Mouse (Mus musculus) hindbrain, postnatal 0 days (tissue): ENCODE data around the gene Unc13d. TPM values are rescaled to one million over a fixed set of nuclear protein-coding genes. Genes with fewer than 3 reads are reported as not detected.
"Not testable (repeated sequence)": the region's sequence is repeated elsewhere in the genome, so short reads cannot be mapped to it uniquely, and the experiment has no call there.

Source experiments
- ATAC-seq: fragments of 200-750 bp; cut with Nextera tagmentation; 2 replicates; pipeline ENCODE4 v1.8.0; 2017; ENCODE audit warnings: mild to moderate bottlenecking, moderate TSS enrichment, moderate library complexity
- DNase-seq: peaks from one replicate; pipeline ENCODE4 v3.0.0-alpha.2; 2015; ENCODE audit warnings: low spot score
- H3K27ac ChIP-seq: fragments of 300-500 bp; sonication (generic); 2 replicates; pipeline ENCODE4 v1.5.1; 2014; ENCODE audit warnings: mild to moderate bottlenecking
- H3K27me3 ChIP-seq: fragments of 300-500 bp; sonication (generic); 2 replicates; pipeline ENCODE4 v1.6.1; 2014; ENCODE audit warnings: low read length, mixed read lengths; ENCODE audit not compliant: insufficient read depth
- H3K36me3 ChIP-seq: fragments of 300-500 bp; sonication (generic); 2 replicates; pipeline ENCODE4 v1.6.1; 2014; ENCODE audit warnings: low read length, mixed read lengths; ENCODE audit not compliant: insufficient read depth
- H3K4me1 ChIP-seq: fragments of 300-500 bp; sonication (generic); 2 replicates; pipeline ENCODE4 v1.6.1; 2014; ENCODE audit warnings: antibody characterized with exemption, low read length, mixed read lengths; ENCODE audit not compliant: insufficient read depth
- H3K4me2 ChIP-seq: fragments of 300-500 bp; sonication (generic); 2 replicates; pipeline ENCODE4 v1.6.1; 2014; ENCODE audit warnings: low read depth, mild to moderate bottlenecking, low read length, moderate library complexity, mixed read lengths
- H3K4me3 ChIP-seq: fragments of 300-500 bp; sonication (generic); 2 replicates; pipeline ENCODE4 v1.5.1; 2014; ENCODE audit warnings: low read length
- H3K9ac ChIP-seq: fragments of 300-500 bp; sonication (generic); replicated peaks from 2 replicates; pipeline ENCODE4 v1.6.1; 2014; ENCODE audit warnings: mild to moderate bottlenecking, low read length, moderate library complexity, mixed read lengths
- H3K9me3 ChIP-seq: fragments of 300-500 bp; sonication (generic); 2 replicates; pipeline ENCODE4 v1.6.1; 2016; ENCODE audit warnings: low read length, mixed read lengths
- CTCF ChIP-seq: IDR thresholded peaks from 2 replicates; pipeline ENCODE4 v1.5.1; 2016; ENCODE audit warnings: antibody characterized with exemption, control low read depth, low read depth
- WGBS: fragments of 180-500 bp; shearing (Covaris S2); extraction: QIAGEN DNeasy Blood & Tissue Kit; methylation state at CpG from one replicate; pipeline ENCODE4 v1.1.7; 2014; 5-methylcytosine and 5-hydroxymethylcytosine counted together
- polyA plus RNA-seq: library from polyadenylated mRNA; unstranded; fragments of >200 nt; fragmentation: Nextera tagmentation; extraction: Ambion mirVana; gene quantifications from 2 replicates; pipeline ENCODE4 v1.2.1, GENCODE M21; 2015
- total RNA-seq: library from RNA; depleted of rRNA; stranded (reverse); fragments of >200 nt; gene quantifications from 2 replicates; pipeline ENCODE4 v1.2.3, GENCODE M21; 2014; rRNA removed

Unc13d gene
- total and polyA plus RNA-seq, 2 experiments from 2014 or later: 0.65 to 1.3 TPM

GRCm38 (mm10) chr11:116019976-116020411, 57.8 kb downstream of the Unc13d start:
- DNase-seq: no peak
- H3K9me3 ChIP-seq: no peaks in the 10 kb centered on the region

GRCm38 (mm10) chr11:116019360-116019791, 58.4 kb downstream of the Unc13d start:
- H3K9ac ChIP-seq: no peak overlapping the region
- no peak overlapping the region for H3K4me3 ChIP-seq
- no peaks in the 10 kb centered on the region for H3K27me3 ChIP-seq
- peaks cover 9% of the 10 kb centered on the region for H3K36me3 ChIP-seq
- H3K4me2 ChIP-seq: no peak overlapping the region
- H3K4me1 ChIP-seq: 0 out of 2 replicates have a peak, but pooled peaks cover 7% of the 10 kb centered on the region
- no peak for TF ChIP-seq CTCF
- H3K27ac ChIP-seq: no peak overlapping the region
- DNase-seq (no peak), ATAC-seq (no peak)
- H3K9me3 ChIP-seq: no peaks in the 10 kb centered on the region
- 38% methylated on average over 1 of the region's 1 CpGs for WGBS

More at GRCm38 (mm10) chr11:116019976-116020411, 57.8 kb downstream of the Unc13d start:
- Histone ChIP-seq H3K36me3 (peaks cover 9% of the 10 kb centered on the region), H3K27me3 (no peaks in the 10 kb centered on the region), H3K4me1 (0 out of 2 replicates have a peak, but pooled peaks cover 7% of the 10 kb centered on the region), H3K27ac (peak overlapping the region; percentile 38; the same call in 1 of the 2 replicates), H3K4me2 (no peak overlapping the region), H3K9ac (no peak overlapping the region), H3K4me3 (no peak overlapping the region)
- TF ChIP-seq CTCF: no peak
- no peak for ATAC-seq
- WGBS: 69% methylated on average over 2 of the region's 2 CpGs

DNA sequence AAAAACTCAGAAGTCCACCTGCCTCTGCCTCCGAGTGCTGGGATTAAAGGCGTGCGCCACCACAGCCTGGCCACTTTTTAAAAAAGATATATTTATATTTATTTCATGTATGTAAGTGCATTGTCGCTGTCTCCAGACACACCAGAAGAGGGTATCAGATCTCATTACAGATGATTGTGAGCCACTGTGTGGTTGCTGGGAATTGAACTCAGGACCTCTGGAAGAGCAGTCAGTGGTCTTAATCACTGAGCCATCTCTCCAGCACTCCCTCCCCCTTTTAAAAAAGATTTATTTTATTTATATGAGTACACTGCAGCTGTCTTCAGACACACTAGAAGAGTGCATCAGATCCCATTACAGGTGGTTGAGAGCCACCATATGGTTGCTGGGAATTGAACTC, 58.9 kb downstream of the Unc13d start:
- not testable (repeated sequence) for H3K9me3 ChIP-seq, H3K4me3 ChIP-seq, H3K27me3 ChIP-seq, ATAC-seq, H3K4me1 ChIP-seq, H3K4me2 ChIP-seq, H3K36me3 ChIP-seq, H3K27ac ChIP-seq, H3K9ac ChIP-seq, DNase-seq
- 91% methylated on average over 4 of the region's 4 CpGs for WGBS

DNA sequence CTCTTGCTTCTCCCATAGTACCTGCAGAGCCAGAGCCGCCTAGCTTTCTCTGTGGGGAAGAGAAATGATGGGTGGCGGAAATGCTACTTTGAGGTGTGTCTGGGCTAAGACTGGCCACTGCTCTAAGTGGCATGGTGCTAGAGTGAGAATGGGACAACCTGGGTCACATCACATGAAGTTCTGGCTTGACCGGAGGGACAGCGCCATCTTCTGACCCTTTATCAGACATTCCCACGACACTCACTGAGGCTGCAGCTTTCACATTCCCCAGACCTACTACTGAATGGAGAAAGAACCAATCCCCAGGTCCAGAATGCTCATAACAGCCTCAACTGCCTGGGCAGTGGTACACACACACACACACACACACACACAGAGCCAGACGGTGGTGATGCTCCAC, 59.7 kb downstream of the Unc13d start:
- no peak overlapping the region for H3K9ac ChIP-seq
- 28% methylated on average over 6 of the region's 6 CpGs for WGBS
- DNase-seq (peak; percentile 67), ATAC-seq (peak; percentile 44; the same call in 1 of the 2 replicates)
- H3K36me3 ChIP-seq: peaks cover 9% of the 10 kb centered on the region
- H3K9me3 ChIP-seq: no peaks in the 10 kb centered on the region
- TF ChIP-seq CTCF: peak; percentile 73
- H3K4me1 ChIP-seq: peaks cover 8% of the 10 kb centered on the region; the same call in 1 of the 2 replicates
- H3K27ac ChIP-seq: no peak overlapping the region
- no peak overlapping the region for H3K4me2 ChIP-seq
- H3K4me3 ChIP-seq: no peak overlapping the region
- H3K27me3 ChIP-seq: no peaks in the 10 kb centered on the region

- Histone ChIP-seq H3K36me3 (no peaks in the 10 kb centered on the region), H3K9ac (no peak overlapping the region), H3K4me1 (peaks cover 6% of the 10 kb centered on the region), H3K27me3 (no peaks in the 10 kb centered on the region), H3K4me3 (no peak overlapping the region), H3K27ac (no peak overlapping the region), H3K4me2 (no peak overlapping the region), H3K9me3 (no peaks in the 10 kb centered on the region)
- no peak for ATAC-seq
- TF ChIP-seq CTCF: no peak
- DNase-seq: no peak
- 64% methylated on average over 8 of the region's 8 CpGs for WGBS
Measured at GRCm38 (mm10) chr11:116014821-116015220, 62.9 kb downstream of the Unc13d start.

DNA sequence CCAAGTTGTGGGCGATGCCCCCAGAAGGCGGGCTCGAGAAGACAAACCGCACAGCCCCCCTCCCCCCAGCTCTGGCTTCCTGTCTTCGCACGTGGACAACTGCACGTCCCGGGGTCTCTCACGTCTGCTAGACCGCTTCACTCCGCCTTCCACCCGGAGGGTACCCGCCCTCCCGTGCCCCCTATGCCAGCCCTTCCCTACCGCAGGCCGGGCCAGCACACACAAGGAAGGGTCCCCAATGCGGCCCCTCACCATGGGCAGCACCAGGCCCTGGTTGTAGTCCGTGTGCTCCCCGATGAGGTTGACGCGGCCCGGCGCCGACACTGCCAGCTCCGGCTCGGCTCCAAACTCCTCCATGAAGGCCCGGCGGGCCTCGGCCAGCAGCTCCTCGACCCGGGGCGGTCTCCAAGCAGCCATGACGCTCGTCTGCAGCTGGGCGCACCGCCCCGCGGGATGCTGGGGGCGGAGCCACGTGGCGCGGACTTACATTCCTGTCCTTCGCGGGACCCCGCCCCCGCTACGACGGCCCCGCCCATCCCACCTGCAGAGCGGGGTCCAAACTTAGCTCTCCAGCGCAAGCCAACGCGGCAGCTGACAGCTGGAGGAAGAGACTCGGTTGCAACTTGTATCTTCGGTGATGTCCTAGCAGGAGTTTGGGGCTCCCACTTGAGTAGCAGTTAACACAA, 65.4 kb downstream of the Unc13d start, which contains the start of gene Galk1:
Galk1 (minus strand) TSS at position 458 of the 686 bp plus-strand sequence.
- ATAC-seq (peak; percentile 86), DNase-seq (peak; percentile 87)
- H3K4me3 ChIP-seq: peak within 1 kb of the TSS; percentile 51
- H3K9me3 ChIP-seq: no peaks in the 10 kb centered on the region
- no peaks in the 10 kb centered on the region for H3K36me3 ChIP-seq
- WGBS: under 1% methylated on average over 53 of the region's 55 CpGs
- peak within 1 kb of the TSS; percentile 70 for H3K4me2 ChIP-seq
- TF ChIP-seq CTCF: no peak
- peak within 1 kb of the TSS; percentile 84 for H3K27ac ChIP-seq
- no peaks in the 10 kb centered on the region for H3K27me3 ChIP-seq
- H3K9ac ChIP-seq: peak within 1 kb of the TSS; percentile 57
- peaks cover 6% of the 10 kb centered on the region for H3K4me1 ChIP-seq

Other genes starting within 250 kb of the Unc13d start
- gene Myo15b, start 219.6 kb downstream of the Unc13d start, total RNA-seq: 0.29 and 0.63 TPM in 2 replicates
- 0.20 and 0.45 TPM in 2 replicates for gene Myo15b, start 219.6 kb downstream of the Unc13d start, polyA plus RNA-seq
- gene Smim5, start 178.0 kb downstream of the Unc13d start, total RNA-seq: 2.0 and 2.5 TPM in 2 replicates
- gene Smim5, start 178.0 kb downstream of the Unc13d start, polyA plus RNA-seq: 2.7 and 3.7 TPM in 2 replicates
- not detected in 2 replicates for gene Smim6, start 165.9 kb downstream of the Unc13d start, total RNA-seq
- gene Smim6, start 165.9 kb downstream of the Unc13d start, polyA plus RNA-seq: 0.35 and 0.43 TPM in 2 replicates
- 46.4 and 52.8 TPM in 2 replicates for gene Sap30bp, start 144.7 kb downstream of the Unc13d start, total RNA-seq
- 39.2 and 42.8 TPM in 2 replicates for gene Sap30bp, start 144.7 kb downstream of the Unc13d start, polyA plus RNA-seq
- gene Recql5, start 144.5 kb downstream of the Unc13d start, total RNA-seq: 11.4 and 14.3 TPM in 2 replicates
- 7.9 and 9.9 TPM in 2 replicates for gene Recql5, start 144.5 kb downstream of the Unc13d start, polyA plus RNA-seq
- 1.7 and 3.1 TPM in 2 replicates for gene Itgb4, start 103.3 kb downstream of the Unc13d start, total RNA-seq
- gene Itgb4, start 103.3 kb downstream of the Unc13d start, polyA plus RNA-seq: 2.2 and 2.8 TPM in 2 replicates
- gene Galk1, start 65.2 kb downstream of the Unc13d start, total RNA-seq: 51.5 and 52.3 TPM in 2 replicates
- 60.3 and 61.7 TPM in 2 replicates for gene Galk1, start 65.2 kb downstream of the Unc13d start, polyA plus RNA-seq
- gene H3f3b, start 50.0 kb downstream of the Unc13d start, total RNA-seq: 603 and 627 TPM in 2 replicates
- gene H3f3b, start 50.0 kb downstream of the Unc13d start, polyA plus RNA-seq: 2,179 and 2,253 TPM in 2 replicates
- 47.1 and 50.2 TPM in 2 replicates for gene Unk, start 47.6 kb downstream of the Unc13d start, total RNA-seq
- gene Unk, start 47.6 kb downstream of the Unc13d start, polyA plus RNA-seq: 22.8 and 24.5 TPM in 2 replicates
- 146 and 171 TPM in 2 replicates for gene Wbp2, start 9.0 kb upstream of the Unc13d start, total RNA-seq
- gene Wbp2, start 9.0 kb upstream of the Unc13d start, polyA plus RNA-seq: 206 and 234 TPM in 2 replicates
- 14.2 and 17.0 TPM in 2 replicates for gene Trim47, start 49.2 kb upstream of the Unc13d start, total RNA-seq
- gene Trim47, start 49.2 kb upstream of the Unc13d start, polyA plus RNA-seq: 9.5 and 10.1 TPM in 2 replicates
- gene Trim65, start 53.2 kb upstream of the Unc13d start, total RNA-seq: 8.2 and 9.6 TPM in 2 replicates
- 2.4 TPM in 2 replicates for gene Trim65, start 53.2 kb upstream of the Unc13d start, polyA plus RNA-seq
- 83.9 and 94.0 TPM in 2 replicates for gene Mrpl38, start 60.9 kb upstream of the Unc13d start, total RNA-seq
- gene Mrpl38, start 60.9 kb upstream of the Unc13d start, polyA plus RNA-seq: 71.9 and 73.3 TPM in 2 replicates
- 68.1 and 73.5 TPM in 2 replicates for gene Fbf1, start 90.2 kb upstream of the Unc13d start, total RNA-seq
- gene Fbf1, start 90.2 kb upstream of the Unc13d start, polyA plus RNA-seq: 33.8 and 35.3 TPM in 2 replicates
- 66.6 and 74.8 TPM in 2 replicates for gene Ten1, start 120.9 kb upstream of the Unc13d start, total RNA-seq
- 101 and 110 TPM in 2 replicates for gene Ten1, start 120.9 kb upstream of the Unc13d start, polyA plus RNA-seq
- gene Acox1, start 121.1 kb upstream of the Unc13d start, total RNA-seq: 109 and 112 TPM in 2 replicates
- 63.4 and 65.0 TPM in 2 replicates for gene Acox1, start 121.1 kb upstream of the Unc13d start, polyA plus RNA-seq
- 2.8 and 2.9 TPM in 2 replicates for gene Evpl, start 160.1 kb upstream of the Unc13d start, total RNA-seq
- 1.6 TPM in 2 replicates for gene Evpl, start 160.1 kb upstream of the Unc13d start, polyA plus RNA-seq
- 18.3 and 22.5 TPM in 2 replicates for gene Srp68, start 196.3 kb upstream of the Unc13d start, total RNA-seq
- 50.4 and 50.8 TPM in 2 replicates for gene Srp68, start 196.3 kb upstream of the Unc13d start, polyA plus RNA-seq
- 0.40 TPM in 1 of 2 replicates, not detected in the other for gene Galr2, start 203.0 kb upstream of the Unc13d start, total RNA-seq
- gene Galr2, start 203.0 kb upstream of the Unc13d start, polyA plus RNA-seq: 0.34 and 0.44 TPM in 2 replicates
- 84.6 and 95.3 TPM in 2 replicates for gene Exoc7, start 229.3 kb upstream of the Unc13d start, total RNA-seq
- 128 TPM in 2 replicates for gene Exoc7, start 229.3 kb upstream of the Unc13d start, polyA plus RNA-seq